Mouse (Mus musculus): ENCODE results near the gene Atp5g2. TPM values are rescaled to one million over a fixed set of nuclear protein-coding genes. Genes with fewer than 3 reads are reported as not detected.

Atp5g2 gene
- polyA plus RNA-seq (2015; fragmentation: Nextera tagmentation; extraction: Ambion mirVana) = 48.7 and 56.4 TPM in 2 replicates

- Histone ChIP-seq H3K27ac (peak within 1 kb of the TSS; percentile 98), H3K36me3 (0 out of 2 replicates have a peak, but pooled peaks cover 6% of the 10 kb centered on the region), H3K9ac (peak within 1 kb of the TSS; percentile 90), H3K9me3 (no peaks in the 10 kb centered on the region), H3K4me1 (replicated peaks) (peaks cover 33% of the 10 kb centered on the region), H3K4me3 (peak within 1 kb of the TSS; percentile 48), H3K4me2 (peak within 1 kb of the TSS; percentile 73), H3K27me3 (no peaks in the 10 kb centered on the region)
- 3% methylated on average over 37 of the region's 37 CpGs for WGBS
- ATAC-seq (ENCODE audit: low FRiP score) = no peak
These were observed at the start of gene Atp5g2 for GRCm38 (mm10) chr15:102672215-102673071. TSS of gene Atp5g2 (minus strand) at chr15:102672352.

GRCm38 (mm10) chr15:102721016-102721898 is 49.1 kb upstream of the Atp5g2 start:
- H3K4me1 ChIP-seq (replicated peaks) = peaks cover 22% of the 10 kb centered on the region
- peak overlapping the region; percentile 79 for H3K4me2 ChIP-seq
- 22% methylated on average over 14 of the region's 14 CpGs for WGBS
- ATAC-seq (ENCODE audit: low FRiP score) = no peak
- H3K4me3 ChIP-seq = peak overlapping the region; percentile 73
- no peaks in the 10 kb centered on the region for H3K9me3 ChIP-seq
- no peaks in the 10 kb centered on the region for H3K27me3 ChIP-seq
- peaks cover 34% of the 10 kb centered on the region for H3K36me3 ChIP-seq
- H3K9ac ChIP-seq = peak overlapping the region; percentile 76
- peak overlapping the region; percentile 35; the same call in 1 of the 2 replicates for H3K27ac ChIP-seq

- no peak for ATAC-seq (ENCODE audit: low FRiP score)
- no peaks in the 10 kb centered on the region for H3K27me3 ChIP-seq
- no peak overlapping the region for H3K9ac ChIP-seq
- WGBS = 63% methylated on average over 12 of the region's 12 CpGs
- H3K36me3 ChIP-seq = peaks cover 84% of the 10 kb centered on the region
- no peaks in the 10 kb centered on the region for H3K9me3 ChIP-seq
- H3K27ac ChIP-seq = no peak overlapping the region
- H3K4me3 ChIP-seq = no peak overlapping the region
- H3K4me1 ChIP-seq (replicated peaks) = peaks cover 10% of the 10 kb centered on the region
- no peak overlapping the region for H3K4me2 ChIP-seq
These were observed 44.0 kb upstream of the Atp5g2 start for GRCm38 (mm10) chr15:102716132-102716531.

- no peak overlapping the region for H3K4me3 ChIP-seq
- peaks cover 57% of the 10 kb centered on the region for H3K36me3 ChIP-seq
- 0 out of 2 replicates have a peak, but pooled peaks cover 2% of the 10 kb centered on the region for H3K27me3 ChIP-seq
- ATAC-seq (ENCODE audit: low FRiP score) = no peak
- H3K4me2 ChIP-seq = no peak overlapping the region
- no peaks in the 10 kb centered on the region for H3K9me3 ChIP-seq
- peaks cover 44% of the 10 kb centered on the region for H3K4me1 ChIP-seq (replicated peaks)
- 46% methylated on average over 6 of the region's 6 CpGs for WGBS
- no peak overlapping the region for H3K9ac ChIP-seq
- H3K27ac ChIP-seq = peak overlapping the region; percentile 85
These were observed 35.7 kb upstream of the Atp5g2 start for GRCm38 (mm10) chr15:102707736-102708269.

GRCm38 (mm10) chr15:102705923-102706503 is 33.9 kb upstream of the Atp5g2 start:
- Histone ChIP-seq H3K4me1 (replicated peaks) (peaks cover 44% of the 10 kb centered on the region), H3K36me3 (peaks cover 39% of the 10 kb centered on the region), H3K9me3 (no peaks in the 10 kb centered on the region), H3K27me3 (peaks cover 4% of the 10 kb centered on the region), H3K4me3 (no peak overlapping the region), H3K4me2 (no peak overlapping the region), H3K27ac (peak overlapping the region; percentile 83), H3K9ac (no peak overlapping the region)
- peak; percentile 39 for ATAC-seq (ENCODE audit: low FRiP score)
- WGBS = 53% methylated on average over 7 of the region's 7 CpGs

GRCm38 (mm10) chr15:102705226-102705894 is 33.2 kb upstream of the Atp5g2 start:
- 41% methylated on average over 9 of the region's 9 CpGs for WGBS
- Histone ChIP-seq H3K4me1 (replicated peaks) (peaks cover 44% of the 10 kb centered on the region), H3K27me3 (peaks cover 11% of the 10 kb centered on the region), H3K4me2 (no peak overlapping the region), H3K9ac (no peak overlapping the region), H3K4me3 (no peak overlapping the region), H3K27ac (peak overlapping the region; percentile 83), H3K9me3 (no peaks in the 10 kb centered on the region), H3K36me3 (peaks cover 33% of the 10 kb centered on the region)
- ATAC-seq (ENCODE audit: low FRiP score) = peak; percentile 65; the same call in 1 of the 2 replicates

GRCm38 (mm10) chr15:102704806-102705205 is 32.7 kb upstream of the Atp5g2 start:
- H3K27ac ChIP-seq = peak overlapping the region; percentile 83
- no peak for ATAC-seq (ENCODE audit: low FRiP score)

GRCm38 (mm10) chr15:102702972-102703371 is 30.8 kb upstream of the Atp5g2 start:
- WGBS = 92% methylated on average over 3 of the region's 3 CpGs
- ATAC-seq (ENCODE audit: low FRiP score) = no peak

More at GRCm38 (mm10) chr15:102704806-102705205, 32.7 kb upstream of the Atp5g2 start:
- Histone ChIP-seq H3K9ac (no peak overlapping the region), H3K4me3 (no peak overlapping the region), H3K4me1 (replicated peaks) (peaks cover 44% of the 10 kb centered on the region), H3K9me3 (no peaks in the 10 kb centered on the region), H3K4me2 (no peak overlapping the region), H3K36me3 (peaks cover 27% of the 10 kb centered on the region), H3K27me3 (peaks cover 16% of the 10 kb centered on the region)
- 64% methylated on average over 5 of the region's 5 CpGs for WGBS

GRCm38 (mm10) chr15:102698193-102698592 is 26.0 kb upstream of the Atp5g2 start:
- Histone ChIP-seq H3K27ac (no peak overlapping the region), H3K27me3 (peaks cover 75% of the 10 kb centered on the region)
- ATAC-seq (ENCODE audit: low FRiP score) = 0 out of 2 replicates have a peak, but pooled peaks have one; percentile 7

More at GRCm38 (mm10) chr15:102702972-102703371, 30.8 kb upstream of the Atp5g2 start:
- H3K9ac ChIP-seq = no peak overlapping the region
- no peak overlapping the region for H3K27ac ChIP-seq
- peaks cover 34% of the 10 kb centered on the region for H3K4me1 ChIP-seq (replicated peaks)
- no peak overlapping the region for H3K4me3 ChIP-seq
- peaks cover 9% of the 10 kb centered on the region for H3K36me3 ChIP-seq
- no peak overlapping the region for H3K4me2 ChIP-seq
- peaks cover 31% of the 10 kb centered on the region for H3K27me3 ChIP-seq
- no peaks in the 10 kb centered on the region for H3K9me3 ChIP-seq

GRCm38 (mm10) chr15:102696899-102697298 is 24.7 kb upstream of the Atp5g2 start:
- no peak overlapping the region for H3K9ac ChIP-seq
- H3K27me3 ChIP-seq = peaks cover 79% of the 10 kb centered on the region

More at GRCm38 (mm10) chr15:102698193-102698592, 26.0 kb upstream of the Atp5g2 start:
- no peak overlapping the region for H3K4me3 ChIP-seq
- no peak overlapping the region for H3K9ac ChIP-seq
- no peak overlapping the region for H3K4me2 ChIP-seq
- H3K9me3 ChIP-seq = no peaks in the 10 kb centered on the region
- WGBS = 4% methylated on average over 11 of the region's 11 CpGs
- H3K4me1 ChIP-seq (replicated peaks) = peaks cover 17% of the 10 kb centered on the region
- H3K36me3 ChIP-seq = no peaks in the 10 kb centered on the region

GRCm38 (mm10) chr15:102693600-102693999 is 21.4 kb upstream of the Atp5g2 start:
- Histone ChIP-seq H3K4me3 (peak overlapping the region; percentile 47), H3K4me2 (peak overlapping the region; percentile 71), H3K9me3 (no peaks in the 10 kb centered on the region), H3K36me3 (no peaks in the 10 kb centered on the region), H3K27me3 (peaks cover 72% of the 10 kb centered on the region), H3K27ac (peak overlapping the region; percentile 85), H3K9ac (peak overlapping the region; percentile 73), H3K4me1 (replicated peaks) (peaks cover 36% of the 10 kb centered on the region)
- ATAC-seq (ENCODE audit: low FRiP score) = peak; percentile 58
- WGBS = under 1% methylated on average over 11 of the region's 11 CpGs

More at GRCm38 (mm10) chr15:102696899-102697298, 24.7 kb upstream of the Atp5g2 start:
- Histone ChIP-seq H3K4me1 (replicated peaks) (peaks cover 28% of the 10 kb centered on the region), H3K4me3 (no peak overlapping the region), H3K36me3 (no peaks in the 10 kb centered on the region), H3K4me2 (no peak overlapping the region), H3K9me3 (no peaks in the 10 kb centered on the region), H3K27ac (no peak overlapping the region)
- ATAC-seq (ENCODE audit: low FRiP score) = no peak
- WGBS = 36% methylated on average over 3 of the region's 3 CpGs

Data from hindbrain, embryonic 13.5 days (tissue).